Mouse (Mus musculus): ENCODE measurements around the gene Ceacam19.

DNA sequence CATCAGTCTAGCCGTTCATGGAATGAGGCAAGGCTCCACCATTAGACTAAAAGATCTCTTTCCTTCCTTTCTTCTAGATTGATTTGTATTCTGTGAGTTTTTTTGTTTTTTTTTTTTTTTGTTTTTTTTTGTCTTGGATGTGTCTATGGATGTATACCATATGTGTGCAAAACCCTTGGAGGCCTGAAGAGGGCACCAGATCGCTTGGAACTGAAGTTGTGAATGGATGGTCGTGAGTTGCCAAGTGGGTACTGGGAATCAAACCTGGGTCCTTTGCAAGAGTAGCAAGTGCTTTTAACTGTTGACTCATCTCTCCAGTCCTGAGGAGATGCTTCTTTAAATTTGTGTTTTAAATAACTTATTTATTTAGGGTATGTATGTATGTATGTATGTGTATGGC, 53.7 kb downstream of the Ceacam19 start:
- TF ChIP-seq CTCF (IDR thresholded peaks at IDR 0.05; ENCODE audit: control insufficient read depth, insufficient read depth, low read length) (no peak), POLR2A (IDR thresholded peaks at IDR 0.05; ENCODE audit: borderline replicate concordance, control insufficient read depth, low read depth, low read length) (no peak)
